Mouse (Mus musculus): ENCODE measurements at regions not wholly inside any gene's neighbourhood (a gene's known extent, or its start where the extent isn't known, plus 50 kb on each side); places are given as distances from the start of the nearest gene placed in this dataset.

DNA sequence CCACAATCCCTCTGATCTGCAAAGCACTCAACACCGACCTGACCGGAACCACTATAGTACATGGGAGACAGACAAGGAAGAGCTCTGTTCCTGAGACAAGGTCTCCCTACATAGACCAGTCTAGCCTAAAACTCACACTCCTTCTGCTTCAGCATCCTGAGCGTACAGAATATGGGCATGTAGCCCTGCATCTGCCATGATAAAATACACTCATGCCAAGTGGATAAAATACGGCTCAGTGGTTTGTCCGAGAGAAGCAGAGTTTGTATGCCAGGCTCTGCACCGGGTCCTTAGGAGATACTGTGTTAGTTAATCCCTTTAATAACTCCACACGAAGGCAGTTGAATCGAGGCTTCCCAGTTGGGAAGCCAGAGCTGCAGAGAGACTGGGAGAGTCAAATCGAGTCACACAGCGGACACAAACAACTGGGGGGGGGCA, 50.4 kb upstream of the Ubash3b start:
- no peak for ATAC-seq

All from CD4-positive, CD25-positive, alpha-beta regulatory T cell, adult 4 months (primary cell).